Mouse (Mus musculus): ENCODE measurements at regions not wholly inside any gene's neighbourhood (a gene's known extent, or its start where the extent isn't known, plus 50 kb on each side); places are given as distances from the start of the nearest gene placed in this dataset.

GRCm38 (mm10) chr5:149842491-149842890, 164.5 kb downstream of the B3glct start:
- DNase-seq = no peak
- Histone ChIP-seq H3K36me3 (ENCODE audit: control insufficient read depth, insufficient read depth, low read length) (no peaks in the 10 kb centered on the region), H3K4me3 (ENCODE audit: control insufficient read depth, insufficient read depth, low read length) (no peak overlapping the region), H3K4me1 (replicated peaks; ENCODE audit: control insufficient read depth, insufficient read depth, low read length) (no peaks in the 10 kb centered on the region; the same call in 1 of the 2 replicates), H3K27ac (ENCODE audit: control insufficient read depth, insufficient read depth, low read length) (no peak overlapping the region), H3K27me3 (ENCODE audit: control insufficient read depth, insufficient read depth, low read length) (no peaks in the 10 kb centered on the region)
- no peak for TF ChIP-seq CTCF (IDR thresholded peaks at IDR 0.05; ENCODE audit: borderline replicate concordance, control insufficient read depth, extremely low read depth, insufficient read depth, low read length, poor library complexity)
- TF ChIP-seq POLR2A (IDR thresholded peaks at IDR 0.05; ENCODE audit: control insufficient read depth, extremely low read depth, insufficient read depth, low read length, poor library complexity) = no peak
- WGBS = 70% methylated on average over 6 of the region's 6 CpGs

GRCm38 (mm10) chr5:149843310-149843709, 165.3 kb downstream of the B3glct start:
- Histone ChIP-seq H3K36me3 (ENCODE audit: control insufficient read depth, insufficient read depth, low read length) (no peaks in the 10 kb centered on the region), H3K4me1 (replicated peaks; ENCODE audit: control insufficient read depth, insufficient read depth, low read length) (no peaks in the 10 kb centered on the region; the same call in 1 of the 2 replicates), H3K27ac (ENCODE audit: control insufficient read depth, insufficient read depth, low read length) (no peak overlapping the region), H3K4me3 (ENCODE audit: control insufficient read depth, insufficient read depth, low read length) (no peak overlapping the region), H3K27me3 (ENCODE audit: control insufficient read depth, insufficient read depth, low read length) (no peaks in the 10 kb centered on the region)
- WGBS = 62% methylated on average over 7 of the region's 7 CpGs
- no peak for DNase-seq
- TF ChIP-seq POLR2A (IDR thresholded peaks at IDR 0.05; ENCODE audit: control insufficient read depth, extremely low read depth, insufficient read depth, low read length, poor library complexity) (no peak), CTCF (IDR thresholded peaks at IDR 0.05; ENCODE audit: borderline replicate concordance, control insufficient read depth, extremely low read depth, insufficient read depth, low read length, poor library complexity) (no peak)

- H3K4me3 ChIP-seq (ENCODE audit: control insufficient read depth, insufficient read depth, low read length) = no peak overlapping the region
- H3K4me1 ChIP-seq (replicated peaks; ENCODE audit: control insufficient read depth, insufficient read depth, low read length) = no peaks in the 10 kb centered on the region; the same call in 1 of the 2 replicates
- no peaks in the 10 kb centered on the region for H3K27me3 ChIP-seq (ENCODE audit: control insufficient read depth, insufficient read depth, low read length)
- H3K36me3 ChIP-seq (ENCODE audit: control insufficient read depth, insufficient read depth, low read length) = no peaks in the 10 kb centered on the region
- no peak for DNase-seq
- WGBS = 85% methylated on average over 8 of the region's 8 CpGs
- H3K27ac ChIP-seq (ENCODE audit: control insufficient read depth, insufficient read depth, low read length) = no peak overlapping the region
- TF ChIP-seq CTCF (IDR thresholded peaks at IDR 0.05; ENCODE audit: borderline replicate concordance, control insufficient read depth, extremely low read depth, insufficient read depth, low read length, poor library complexity) = no peak
- TF ChIP-seq POLR2A (IDR thresholded peaks at IDR 0.05; ENCODE audit: control insufficient read depth, extremely low read depth, insufficient read depth, low read length, poor library complexity) = no peak
Observed at GRCm38 (mm10) chr5:149845256-149845655, 167.2 kb downstream of the B3glct start.

GRCm38 (mm10) chr5:149848465-149848864, 170.0 kb upstream of the Rxfp2 start:
- no peak for TF ChIP-seq CTCF (IDR thresholded peaks at IDR 0.05; ENCODE audit: borderline replicate concordance, control insufficient read depth, extremely low read depth, insufficient read depth, low read length, poor library complexity)
- no peak for TF ChIP-seq POLR2A (IDR thresholded peaks at IDR 0.05; ENCODE audit: control insufficient read depth, extremely low read depth, insufficient read depth, low read length, poor library complexity)
- no peak for DNase-seq
- Histone ChIP-seq H3K27ac (ENCODE audit: control insufficient read depth, insufficient read depth, low read length) (no peak overlapping the region), H3K4me3 (ENCODE audit: control insufficient read depth, insufficient read depth, low read length) (no peak overlapping the region), H3K27me3 (ENCODE audit: control insufficient read depth, insufficient read depth, low read length) (no peaks in the 10 kb centered on the region), H3K36me3 (ENCODE audit: control insufficient read depth, insufficient read depth, low read length) (no peaks in the 10 kb centered on the region), H3K4me1 (replicated peaks; ENCODE audit: control insufficient read depth, insufficient read depth, low read length) (no peaks in the 10 kb centered on the region; the same call in 1 of the 2 replicates)
- 85% methylated on average over 3 of the region's 3 CpGs for WGBS

DNA sequence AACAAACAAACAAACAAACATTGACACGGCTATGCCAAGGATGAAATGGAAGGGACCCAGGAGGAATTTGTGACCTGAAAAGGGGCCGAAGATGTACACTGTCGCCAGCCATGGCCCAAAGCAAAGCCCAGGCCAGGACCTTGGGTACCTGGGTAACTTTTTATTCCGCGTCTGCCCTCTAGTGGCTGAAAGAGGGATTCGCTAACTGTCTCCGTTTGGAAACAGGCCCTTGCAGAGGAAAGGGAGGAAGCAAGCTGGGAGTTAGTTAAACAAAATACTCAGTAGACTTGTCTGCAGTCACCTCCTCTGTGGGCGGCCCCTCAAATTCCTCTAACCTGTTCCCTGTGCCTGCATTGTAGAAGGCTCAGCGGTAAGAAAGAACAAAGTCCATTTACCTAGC, 167.5 kb upstream of the Rxfp2 start:
- no peaks in the 10 kb centered on the region for H3K27me3 ChIP-seq (ENCODE audit: control insufficient read depth, insufficient read depth, low read length)
- TF ChIP-seq POLR2A (IDR thresholded peaks at IDR 0.05; ENCODE audit: control insufficient read depth, extremely low read depth, insufficient read depth, low read length, poor library complexity) = no peak
- peak; percentile 66; the same call in 1 of the 2 replicates for TF ChIP-seq CTCF (IDR thresholded peaks at IDR 0.05; ENCODE audit: borderline replicate concordance, control insufficient read depth, extremely low read depth, insufficient read depth, low read length, poor library complexity)
- no peak overlapping the region for H3K4me3 ChIP-seq (ENCODE audit: control insufficient read depth, insufficient read depth, low read length)
- no peaks in the 10 kb centered on the region for H3K36me3 ChIP-seq (ENCODE audit: control insufficient read depth, insufficient read depth, low read length)
- H3K4me1 ChIP-seq (replicated peaks; ENCODE audit: control insufficient read depth, insufficient read depth, low read length) = no peaks in the 10 kb centered on the region; the same call in 1 of the 2 replicates
- H3K27ac ChIP-seq (ENCODE audit: control insufficient read depth, insufficient read depth, low read length) = no peak overlapping the region
- WGBS = 20% methylated on average over 9 of the region's 9 CpGs
- DNase-seq = peak; percentile 65

GRCm38 (mm10) chr5:149852516-149852915, 166.0 kb upstream of the Rxfp2 start:
- Histone ChIP-seq H3K4me1 (replicated peaks; ENCODE audit: control insufficient read depth, insufficient read depth, low read length) (no peaks in the 10 kb centered on the region; the same call in 1 of the 2 replicates), H3K27ac (ENCODE audit: control insufficient read depth, insufficient read depth, low read length) (no peak overlapping the region), H3K36me3 (ENCODE audit: control insufficient read depth, insufficient read depth, low read length) (no peaks in the 10 kb centered on the region), H3K4me3 (ENCODE audit: control insufficient read depth, insufficient read depth, low read length) (no peak overlapping the region), H3K27me3 (ENCODE audit: control insufficient read depth, insufficient read depth, low read length) (no peaks in the 10 kb centered on the region)
- DNase-seq = peak; percentile 8
- no peak for TF ChIP-seq POLR2A (IDR thresholded peaks at IDR 0.05; ENCODE audit: control insufficient read depth, extremely low read depth, insufficient read depth, low read length, poor library complexity)
- TF ChIP-seq CTCF (IDR thresholded peaks at IDR 0.05; ENCODE audit: borderline replicate concordance, control insufficient read depth, extremely low read depth, insufficient read depth, low read length, poor library complexity) = no peak
- 7% methylated on average over 16 of the region's 16 CpGs for WGBS

DNA sequence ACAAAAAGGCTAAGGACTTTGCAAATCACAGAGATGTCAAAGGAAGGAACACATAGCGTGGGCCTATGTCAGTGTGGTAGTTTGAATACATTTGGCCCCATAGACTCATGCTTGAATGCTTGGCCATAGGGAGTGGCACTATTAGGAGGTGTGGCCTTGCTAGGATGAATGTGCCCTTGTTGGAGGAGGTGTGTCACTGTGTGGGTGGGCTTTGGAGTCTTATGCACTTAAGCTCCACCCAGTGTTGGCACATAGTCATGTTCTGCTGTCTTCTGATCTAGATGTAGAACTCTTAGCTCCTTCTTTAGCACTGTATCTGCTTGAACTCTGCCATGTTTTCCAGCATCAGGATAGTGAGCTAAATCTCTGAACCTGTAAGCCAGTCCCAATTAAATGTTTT, 162.4 kb upstream of the Rxfp2 start:
- Histone ChIP-seq H3K36me3 (ENCODE audit: control insufficient read depth, insufficient read depth, low read length) (no peaks in the 10 kb centered on the region), H3K27ac (ENCODE audit: control insufficient read depth, insufficient read depth, low read length) (no peak overlapping the region), H3K27me3 (ENCODE audit: control insufficient read depth, insufficient read depth, low read length) (no peaks in the 10 kb centered on the region), H3K4me3 (ENCODE audit: control insufficient read depth, insufficient read depth, low read length) (no peak overlapping the region), H3K4me1 (replicated peaks; ENCODE audit: control insufficient read depth, insufficient read depth, low read length) (no peaks in the 10 kb centered on the region)
- no peak for DNase-seq
- WGBS = 95% methylated on average over 1 of the region's 1 CpGs
- TF ChIP-seq POLR2A (IDR thresholded peaks at IDR 0.05; ENCODE audit: control insufficient read depth, extremely low read depth, insufficient read depth, low read length, poor library complexity) (no peak), CTCF (IDR thresholded peaks at IDR 0.05; ENCODE audit: borderline replicate concordance, control insufficient read depth, extremely low read depth, insufficient read depth, low read length, poor library complexity) (no peak)
